Mouse (Mus musculus) olfactory bulb, adult 2 months (tissue): ENCODE data around the gene Ccdc22. TPM values are rescaled to one million over a fixed set of nuclear protein-coding genes. Genes with fewer than 3 reads are reported as not detected.

Source experiments
- H3K27ac ChIP-seq: fragments of 200-500 bp; 2 replicates; pipeline ENCODE4 v1.5.1; 2012; ENCODE audit warnings: low read depth, low read length; ENCODE audit not compliant: insufficient read depth
- H3K4me1 ChIP-seq: fragments of 200-500 bp; 2 replicates; pipeline ENCODE4 v1.6.1; 2012; ENCODE audit warnings: low read length; ENCODE audit not compliant: control insufficient read depth, insufficient read depth
- H3K4me3 ChIP-seq: fragments of 200-500 bp; 2 replicates; pipeline ENCODE4 v1.5.1; 2012; ENCODE audit warnings: mild to moderate bottlenecking, low read depth, low read length, moderate library complexity; ENCODE audit not compliant: insufficient read depth
- CTCF ChIP-seq: fragments of 200-500 bp; IDR thresholded peaks from 2 replicates; pipeline ENCODE4 v1.5.1; 2012; ENCODE audit warnings: low read depth, mild to moderate bottlenecking, low read length, moderate library complexity; ENCODE audit not compliant: insufficient read depth
- POLR2A ChIP-seq: fragments of 200-500 bp; IDR thresholded peaks from 2 replicates; pipeline ENCODE4 v1.6.1; 2012; ENCODE audit warnings: mild to moderate bottlenecking, low read depth, low read length, moderate library complexity; ENCODE audit not compliant: insufficient read depth
- WGBS: fragments of 180-500 bp; shearing (Covaris S2); methylation state at CpG from one replicate; pipeline ENCODE4 v1.1.7; 2018; 5-methylcytosine and 5-hydroxymethylcytosine counted together
- polyA plus RNA-seq: library from polyadenylated mRNA; stranded (reverse); fragments of >200 nt; gene quantifications from 2 replicates; pipeline ENCODE4 v1.2.4, GENCODE M21; 2012; ENCODE audit warnings: low replicate concordance; ENCODE audit not compliant: missing spikeins, insufficient read depth, insufficient read length

The Ccdc22 gene
- polyA plus RNA-seq, 1 experiment = not detected

DNA sequence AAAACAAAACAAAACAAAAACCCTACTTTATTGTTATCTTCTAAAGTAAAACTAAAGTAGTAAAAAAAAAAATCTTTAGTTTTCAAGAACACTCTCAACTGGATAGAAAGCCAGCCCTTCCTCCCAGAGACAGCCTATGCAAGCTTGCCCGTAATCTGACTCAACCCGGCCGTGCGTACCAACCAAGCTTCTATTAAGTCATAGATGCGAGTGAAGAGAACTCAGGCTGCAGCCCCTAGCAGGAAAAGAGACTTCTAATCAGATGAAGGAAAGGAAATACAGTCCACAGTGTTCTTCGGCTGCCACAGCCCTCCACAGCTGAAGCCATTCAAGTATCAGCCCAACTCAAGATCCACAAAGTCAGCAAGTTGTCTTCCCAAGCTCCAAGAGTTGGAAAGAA, 39.0 kb downstream of the Ccdc22 start:
- Histone ChIP-seq H3K4me3 (no peak overlapping the region), H3K27ac (no peak overlapping the region), H3K4me1 (peaks cover 7% of the 10 kb centered on the region; the same call in 1 of the 2 replicates)
- TF ChIP-seq CTCF = no peak
- TF ChIP-seq POLR2A = no peak
- 85% methylated on average over 6 of the region's 6 CpGs for WGBS

DNA sequence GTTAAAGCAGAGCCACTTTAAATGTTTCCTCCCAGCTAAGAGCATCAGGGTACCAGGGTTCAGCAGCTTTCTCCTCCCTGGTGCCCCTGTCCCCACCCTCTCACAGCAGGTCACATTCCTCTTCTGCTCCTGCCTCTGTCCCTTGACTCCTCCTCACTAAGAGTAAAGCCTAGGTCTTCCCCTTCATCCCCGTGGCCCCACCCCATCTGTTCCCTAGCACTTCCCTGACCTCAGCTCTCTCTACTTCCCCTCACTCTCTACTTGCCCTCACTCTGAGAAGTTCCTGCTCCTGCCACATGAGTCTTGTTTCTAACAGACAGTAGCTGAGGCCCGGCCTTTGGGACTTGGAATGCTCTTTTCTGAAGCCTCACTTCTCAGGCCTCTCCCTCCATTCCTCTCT, 42.2 kb downstream of the Ccdc22 start:
- Histone ChIP-seq H3K4me3 (no peak overlapping the region), H3K4me1 (no peaks in the 10 kb centered on the region), H3K27ac (no peak overlapping the region)
- TF ChIP-seq CTCF (no peak), POLR2A (no peak)
- 40% methylated on average over 2 of the region's 2 CpGs for WGBS

DNA sequence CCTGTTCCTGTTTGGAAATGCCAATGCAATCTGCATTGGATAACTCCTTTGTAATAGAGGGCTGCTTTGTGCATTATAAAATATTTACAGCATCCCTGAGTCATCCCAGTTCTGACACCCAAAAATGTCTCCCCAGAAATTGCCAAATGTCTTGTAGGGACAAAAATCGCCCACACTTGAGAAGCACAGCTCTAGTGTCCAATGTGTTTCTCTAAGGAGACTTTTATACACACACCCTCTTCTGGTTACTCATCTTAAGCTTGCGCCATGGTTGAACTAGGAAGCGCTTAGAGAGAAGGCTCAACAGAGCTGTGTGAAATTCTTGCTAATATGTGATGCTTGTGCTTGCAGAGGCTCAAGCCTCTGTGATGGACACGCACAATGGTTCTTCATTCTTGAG, 51.8 kb downstream of the Ccdc22 start:
- Histone ChIP-seq H3K4me1 (no peaks in the 10 kb centered on the region), H3K4me3 (no peak overlapping the region), H3K27ac (no peak overlapping the region)
- WGBS = 88% methylated on average over 4 of the region's 4 CpGs
- TF ChIP-seq POLR2A = no peak
- no peak for TF ChIP-seq CTCF

Other genes with a start within 250 kb of the Ccdc22 start
- not detected in 2 replicates for gene Usp27x, start 229.7 kb downstream of the Ccdc22 start, polyA plus RNA-seq
- gene Foxp3, start 31.9 kb downstream of the Ccdc22 start, polyA plus RNA-seq = not detected in 2 replicates
- gene Ppp1r3f, start 31.2 kb downstream of the Ccdc22 start, polyA plus RNA-seq = not detected in 2 replicates
- not detected in 2 replicates for gene Cacna1f, start 1.6 kb upstream of the Ccdc22 start, polyA plus RNA-seq
- gene Syp, start 33.0 kb upstream of the Ccdc22 start, polyA plus RNA-seq = 236 and 474 TPM in 2 replicates
- not detected in 2 replicates for gene Prickle3, start 51.7 kb upstream of the Ccdc22 start, polyA plus RNA-seq
- gene Plp2, start 65.9 kb upstream of the Ccdc22 start, polyA plus RNA-seq = not detected in 2 replicates
- gene Magix, start 75.7 kb upstream of the Ccdc22 start, polyA plus RNA-seq = not detected in 2 replicates
- not detected in 2 replicates for gene Gpkow, start 91.6 kb upstream of the Ccdc22 start, polyA plus RNA-seq
- gene Wdr45, start 108.8 kb upstream of the Ccdc22 start, polyA plus RNA-seq = not detected in 2 replicates
- not detected in 2 replicates for gene Gm45208, start 116.7 kb upstream of the Ccdc22 start, polyA plus RNA-seq
- not detected in 2 replicates for gene Praf2, start 122.9 kb upstream of the Ccdc22 start, polyA plus RNA-seq
- not detected in 2 replicates for gene Ccdc120, start 145.4 kb upstream of the Ccdc22 start, polyA plus RNA-seq
- not detected in 2 replicates for gene Tfe3, start 157.0 kb upstream of the Ccdc22 start, polyA plus RNA-seq
- 96.6 TPM in 1 of 2 replicates, not detected in the other for gene Gripap1, start 184.2 kb upstream of the Ccdc22 start, polyA plus RNA-seq
- gene Kcnd1, start 216.8 kb upstream of the Ccdc22 start, polyA plus RNA-seq = not detected in 2 replicates
- gene Otud5, start 235.8 kb upstream of the Ccdc22 start, polyA plus RNA-seq = not detected in 2 replicates